Mouse (Mus musculus) hindbrain, embryonic 15.5 days (tissue): ENCODE data around the gene Pde8b. TPM values are rescaled to one million over a fixed set of nuclear protein-coding genes. Genes with fewer than 3 reads are reported as not detected.
"Not testable (repeated sequence)": the region's sequence is repeated elsewhere in the genome, so short reads cannot be mapped to it uniquely, and the experiment has no call there.

Source experiments
- ATAC-seq: fragments of 200-750 bp; cut with Nextera tagmentation; 2 replicates; pipeline ENCODE4 v1.8.0; 2017; ENCODE audit warnings: low read depth, moderate number of reproducible peaks, moderate TSS enrichment; ENCODE audit not compliant: low FRiP score
- H3K27ac ChIP-seq: fragments of 300-500 bp; sonication (generic); replicated peaks from 2 replicates; pipeline ENCODE4 v1.5.1; 2015; ENCODE audit warnings: mild to moderate bottlenecking, inconsistent platforms
- H3K27me3 ChIP-seq: fragments of 300-500 bp; sonication (generic); 2 replicates; pipeline ENCODE4 v1.6.1; 2015; ENCODE audit warnings: control low read depth, inconsistent platforms
- H3K36me3 ChIP-seq: fragments of 300-500 bp; sonication (generic); 2 replicates; pipeline ENCODE4 v1.6.1; 2015; ENCODE audit warnings: control low read depth, inconsistent platforms
- H3K4me1 ChIP-seq: fragments of 300-500 bp; sonication (generic); replicated peaks from 2 replicates; pipeline ENCODE4 v1.6.1; 2015; ENCODE audit warnings: control low read depth, inconsistent platforms
- H3K4me2 ChIP-seq: fragments of 300-500 bp; sonication (generic); 2 replicates; pipeline ENCODE4 v1.6.1; 2015; ENCODE audit warnings: moderate library complexity, mild to moderate bottlenecking, inconsistent platforms
- H3K4me3 ChIP-seq: fragments of 300-500 bp; sonication (generic); 2 replicates; pipeline ENCODE4 v1.5.1; 2015; ENCODE audit warnings: mild to moderate bottlenecking, inconsistent platforms
- H3K9ac ChIP-seq: fragments of 300-500 bp; sonication (generic); 2 replicates; pipeline ENCODE4 v1.6.1; 2015; ENCODE audit warnings: inconsistent platforms
- H3K9me3 ChIP-seq: fragments of 300-500 bp; sonication (generic); 2 replicates; pipeline ENCODE4 v1.6.1; 2016; ENCODE audit warnings: control low read depth, inconsistent platforms
- WGBS: fragments of 180-500 bp; shearing (Covaris S2); methylation state at CpG from one replicate; pipeline ENCODE4 v1.1.7; 2015; 5-methylcytosine and 5-hydroxymethylcytosine counted together
- polyA plus RNA-seq: library from polyadenylated mRNA; unstranded; fragments of >200 nt; fragmentation: Nextera tagmentation; extraction: Ambion mirVana; gene quantifications from 2 replicates; pipeline ENCODE4 v1.2.1, GENCODE M21; 2015

The Pde8b gene
- polyA plus RNA-seq, 1 experiment from 2014 or later, result 7.0 TPM

DNA sequence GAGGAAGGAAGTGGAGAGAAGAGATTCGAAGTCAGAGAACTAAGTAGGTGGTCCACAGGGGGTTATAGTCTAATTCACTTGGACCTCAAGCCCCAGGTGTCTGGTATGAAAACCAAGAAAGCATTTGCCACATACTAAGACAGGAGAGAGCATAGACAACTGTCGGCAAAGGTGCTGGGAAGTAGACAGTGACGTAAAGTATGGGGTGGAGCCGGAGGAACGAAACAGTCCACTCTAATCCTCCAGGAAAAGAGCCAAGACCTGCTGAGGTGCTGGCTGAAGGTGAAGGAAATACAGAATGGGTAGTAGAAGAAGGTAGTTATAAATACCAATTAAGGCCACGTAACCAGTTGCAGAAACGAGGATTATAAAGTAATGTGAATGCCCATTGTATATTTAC lies 42.8 kb downstream of the Pde8b start:
- H3K4me1 ChIP-seq, ATAC-seq, H3K9ac ChIP-seq, H3K4me2 ChIP-seq, H3K4me3 ChIP-seq, H3K36me3 ChIP-seq, H3K27me3 ChIP-seq, H3K9me3 ChIP-seq, H3K27ac ChIP-seq: not testable (repeated sequence)
- 78% methylated on average over 7 of the region's 7 CpGs for WGBS

DNA sequence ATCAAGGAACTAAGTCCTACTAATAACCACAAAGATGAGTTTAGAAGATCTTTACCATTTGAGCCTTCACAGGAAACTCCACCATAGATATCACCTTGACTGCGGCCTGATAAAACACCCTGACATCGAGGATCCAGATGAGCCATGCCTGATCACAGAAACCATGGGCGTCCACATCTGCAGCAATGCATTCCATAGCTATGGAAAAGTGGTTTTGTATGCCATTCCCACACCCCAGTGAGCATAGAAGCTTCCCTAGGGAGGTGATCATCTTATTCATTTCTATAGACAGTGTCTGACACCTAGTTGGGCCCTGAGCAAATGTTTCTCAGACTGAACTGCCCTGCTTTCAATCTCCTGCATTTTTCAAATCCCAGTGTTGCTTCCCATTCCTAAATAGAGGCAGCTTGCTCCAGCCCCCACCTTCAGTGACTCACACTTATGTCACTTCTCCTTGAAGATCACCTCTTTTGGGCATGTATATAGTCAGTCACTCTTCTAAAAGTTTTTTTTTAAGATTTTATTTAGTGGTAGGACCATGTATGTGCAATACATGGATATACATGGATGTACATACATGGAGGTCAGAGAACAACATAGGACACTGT lies 47.9 kb downstream of the Pde8b start:
- H3K27me3 ChIP-seq, result no peaks in the 10 kb centered on the region
- H3K9me3 ChIP-seq, result no peaks in the 10 kb centered on the region
- H3K36me3 ChIP-seq, result no peaks in the 10 kb centered on the region
- no peak overlapping the region for H3K4me2 ChIP-seq
- no peak overlapping the region for H3K4me3 ChIP-seq
- H3K9ac ChIP-seq, result no peak overlapping the region
- no peaks in the 10 kb centered on the region for H3K4me1 ChIP-seq
- H3K27ac ChIP-seq, result no peak overlapping the region
- 91% methylated on average over 3 of the region's 3 CpGs for WGBS
- ATAC-seq, result no peak

DNA sequence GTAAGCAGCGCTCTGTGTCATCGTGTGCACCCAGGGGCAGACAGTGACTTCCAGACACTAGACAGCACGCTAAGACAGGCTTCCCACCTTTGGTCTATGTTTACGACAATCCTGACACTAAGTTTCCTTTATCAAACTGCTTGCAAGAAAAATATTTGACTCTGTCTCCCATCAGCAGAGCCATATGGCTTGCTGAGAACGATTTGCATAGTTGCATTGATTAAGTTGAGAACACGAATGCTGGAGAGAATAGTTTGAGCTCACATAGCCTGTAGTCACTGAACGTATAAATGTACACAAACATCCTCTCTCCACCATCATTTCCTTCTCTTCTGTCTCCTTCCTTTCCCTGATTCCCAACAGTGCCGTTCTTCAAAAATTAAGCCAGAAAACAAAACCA lies 49.3 kb downstream of the Pde8b start:
- H3K4me1 ChIP-seq, result peaks cover 7% of the 10 kb centered on the region; the same call in 1 of the 2 replicates
- H3K4me2 ChIP-seq, result no peak overlapping the region
- no peak overlapping the region for H3K9ac ChIP-seq
- H3K27me3 ChIP-seq, result no peaks in the 10 kb centered on the region
- H3K4me3 ChIP-seq, result no peak overlapping the region
- H3K27ac ChIP-seq, result no peak overlapping the region
- WGBS, result 77% methylated on average over 8 of the region's 8 CpGs
- ATAC-seq, result no peak
- no peaks in the 10 kb centered on the region for H3K36me3 ChIP-seq
- H3K9me3 ChIP-seq, result no peaks in the 10 kb centered on the region

DNA sequence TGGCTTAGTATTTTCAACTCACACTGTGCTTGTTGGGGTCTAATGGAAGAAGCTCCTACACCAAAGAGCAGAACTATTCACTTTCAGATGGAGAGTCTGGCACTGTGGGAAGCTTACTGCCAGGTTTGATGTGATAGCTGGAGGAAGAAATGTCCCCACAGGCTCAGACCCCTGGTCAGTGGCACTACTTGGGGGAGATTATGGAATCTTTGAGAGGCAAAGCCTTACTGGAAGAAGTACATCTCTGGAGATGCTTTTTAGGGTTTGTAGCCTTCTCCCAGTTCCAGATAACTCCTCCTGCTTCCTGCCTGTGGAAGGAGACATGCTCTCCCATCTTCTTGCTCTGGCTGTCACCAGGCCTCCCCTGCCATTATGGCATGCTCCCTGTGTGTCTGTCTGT lies 50.1 kb downstream of the Pde8b start:
- Histone ChIP-seq H3K36me3 (no peaks in the 10 kb centered on the region), H3K9ac (no peak overlapping the region)

DNA sequence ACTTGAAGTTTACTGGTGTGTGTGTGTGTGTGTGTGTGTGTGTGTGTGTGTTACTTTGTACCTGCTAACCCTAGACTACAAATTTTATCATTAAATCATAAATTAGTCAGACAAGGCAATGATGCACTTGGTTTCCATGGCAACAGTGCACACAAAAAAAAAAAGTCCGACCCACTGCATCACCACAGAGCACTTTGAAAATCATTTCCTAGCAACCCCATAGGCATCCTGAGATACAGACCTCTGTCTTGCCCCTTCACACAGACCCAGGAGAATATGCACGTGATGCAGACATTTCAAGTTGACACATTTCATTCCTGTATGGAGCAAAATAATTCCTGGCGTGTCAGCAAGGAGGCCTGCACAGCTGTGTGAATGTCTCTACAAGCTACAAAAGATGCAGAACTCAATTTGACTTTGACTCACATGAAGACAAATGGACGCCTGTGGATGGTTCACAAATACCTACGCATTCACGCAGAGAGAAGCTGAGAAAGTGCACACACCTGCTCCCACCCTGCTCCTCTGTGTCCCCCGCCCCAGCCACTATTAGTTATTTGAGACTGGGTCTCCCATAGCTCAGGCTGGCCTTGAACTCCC lies 53.9 kb downstream of the Pde8b start:
- peak; percentile 72; the same call in 1 of the 2 replicates for ATAC-seq
- no peak overlapping the region for H3K4me3 ChIP-seq
- H3K9me3 ChIP-seq, result no peaks in the 10 kb centered on the region
- 43% methylated on average over 7 of the region's 7 CpGs for WGBS
- peaks cover 10% of the 10 kb centered on the region; the same call in 1 of the 2 replicates for H3K4me1 ChIP-seq
- no peaks in the 10 kb centered on the region for H3K36me3 ChIP-seq
- no peak overlapping the region for H3K9ac ChIP-seq
- no peak overlapping the region for H3K4me2 ChIP-seq
- 0 out of 2 replicates have a peak overlapping the region, but pooled peaks have one; percentile 59 for H3K27ac ChIP-seq
- no peaks in the 10 kb centered on the region for H3K27me3 ChIP-seq

More for the DNA sequence above, 50.1 kb downstream of the Pde8b start:
- H3K4me1 ChIP-seq, result peaks cover 10% of the 10 kb centered on the region; the same call in 1 of the 2 replicates
- no peak for ATAC-seq
- H3K9me3 ChIP-seq, result no peaks in the 10 kb centered on the region
- no peak overlapping the region for H3K4me3 ChIP-seq
- H3K27me3 ChIP-seq, result no peaks in the 10 kb centered on the region
- H3K4me2 ChIP-seq, result no peak overlapping the region
- no peak overlapping the region for H3K27ac ChIP-seq

DNA sequence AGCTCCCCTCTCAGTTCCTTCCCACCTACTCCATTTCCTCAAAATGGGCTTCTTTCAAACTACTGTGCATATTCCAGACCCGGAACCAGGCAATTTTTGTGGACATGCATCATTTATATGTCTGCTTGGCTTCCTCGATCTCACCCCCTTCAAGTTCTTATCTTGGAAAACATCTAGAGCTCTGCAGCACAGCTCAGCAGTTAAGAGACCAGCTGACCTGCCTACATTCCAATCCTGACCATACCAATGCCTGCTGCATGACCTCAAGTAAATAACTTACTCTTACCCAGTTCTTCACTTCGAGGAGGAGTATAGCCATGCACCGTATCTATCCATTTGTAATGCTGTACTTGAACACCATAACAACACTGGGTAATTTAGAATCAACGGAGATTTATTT lies 58.2 kb downstream of the Pde8b start:
- Histone ChIP-seq H3K4me3 (no peak overlapping the region), H3K9ac (no peak overlapping the region), H3K27ac (no peak overlapping the region), H3K4me1 (peaks cover 11% of the 10 kb centered on the region; the same call in 1 of the 2 replicates), H3K9me3 (no peaks in the 10 kb centered on the region), H3K27me3 (no peaks in the 10 kb centered on the region), H3K4me2 (no peak overlapping the region), H3K36me3 (no peaks in the 10 kb centered on the region)
- WGBS, result 89% methylated on average over 5 of the region's 5 CpGs
- ATAC-seq, result no peak

DNA sequence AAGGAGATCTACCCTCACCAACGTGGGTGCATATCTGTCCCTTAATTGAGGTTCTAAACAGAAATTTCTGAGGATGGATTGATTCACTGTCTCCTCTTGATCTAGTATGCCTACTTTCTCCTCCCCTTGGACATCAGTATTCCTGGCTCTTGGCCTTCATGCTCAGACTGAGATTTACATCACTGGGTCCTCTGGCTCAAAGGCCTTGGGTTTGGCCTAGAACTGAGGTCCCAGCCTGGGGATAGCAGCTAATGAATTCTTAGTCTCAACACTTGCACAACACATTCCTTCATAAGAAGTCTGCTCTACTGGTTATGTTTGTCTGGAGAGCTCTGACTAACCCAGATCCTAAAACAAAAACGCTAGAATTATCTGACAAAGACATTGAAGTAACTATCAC lies 61.0 kb downstream of the Pde8b start:
- whole genome bisulfite sequencing, result 89% methylated on average over 2 of the region's 2 CpGs

DNA sequence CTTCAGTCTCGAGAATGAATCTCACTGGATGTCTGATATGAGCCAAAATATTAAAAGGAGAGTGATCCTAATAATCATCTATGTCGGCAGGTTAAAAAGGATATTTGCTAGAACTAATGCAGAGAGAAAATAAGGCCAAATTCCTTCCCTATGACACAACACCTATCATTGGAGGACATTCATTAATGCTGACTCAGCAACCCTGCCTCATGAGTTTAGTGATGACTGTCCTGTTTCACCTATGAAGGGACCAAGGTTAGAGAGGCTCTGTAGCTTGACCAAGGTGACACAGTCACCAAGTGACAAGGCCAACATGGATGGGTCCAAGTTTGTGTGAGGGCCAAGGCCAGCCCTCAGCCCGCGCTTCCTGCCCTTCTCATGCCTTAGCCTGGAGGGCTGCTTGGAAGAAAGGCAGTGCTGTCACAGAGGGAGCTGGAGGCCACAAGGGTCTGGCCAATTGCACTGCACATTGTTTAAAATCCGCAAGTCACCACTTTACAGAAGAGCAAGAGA lies 62.9 kb downstream of the Pde8b start:
- no peak for ATAC-seq
- no peaks in the 10 kb centered on the region for H3K27me3 ChIP-seq
- H3K36me3 ChIP-seq, result no peaks in the 10 kb centered on the region
- no peak overlapping the region for H3K4me3 ChIP-seq
- H3K9me3 ChIP-seq, result no peaks in the 10 kb centered on the region
- no peak overlapping the region for H3K4me2 ChIP-seq
- 88% methylated on average over 5 of the region's 5 CpGs for WGBS
- no peak overlapping the region for H3K27ac ChIP-seq
- no peak overlapping the region for H3K9ac ChIP-seq
- 0 out of 2 replicates have a peak, but pooled peaks cover 12% of the 10 kb centered on the region for H3K4me1 ChIP-seq

More for the DNA sequence above, 61.0 kb downstream of the Pde8b start:
- no peaks in the 10 kb centered on the region for H3K9me3 ChIP-seq
- no peaks in the 10 kb centered on the region for H3K36me3 ChIP-seq
- no peak overlapping the region for H3K4me2 ChIP-seq
- H3K4me1 ChIP-seq, result 0 out of 2 replicates have a peak, but pooled peaks cover 12% of the 10 kb centered on the region
- no peaks in the 10 kb centered on the region for H3K27me3 ChIP-seq
- no peak overlapping the region for H3K4me3 ChIP-seq
- ATAC-seq, result no peak
- H3K9ac ChIP-seq, result no peak overlapping the region
- H3K27ac ChIP-seq, result no peak overlapping the region

DNA sequence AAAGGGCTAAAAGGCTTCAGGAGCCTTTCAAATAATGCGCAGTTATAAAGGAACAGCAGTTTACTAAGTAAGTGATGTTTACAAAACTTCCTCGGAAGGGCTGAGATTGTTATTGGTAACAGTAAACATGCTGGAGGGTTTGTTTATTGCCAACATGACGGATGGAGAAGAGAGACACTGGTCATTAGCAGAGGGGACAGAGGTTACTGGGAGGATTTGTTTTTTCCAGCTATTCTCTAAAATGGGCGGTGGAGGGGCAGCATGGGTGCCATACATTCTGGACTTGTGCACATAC lies 63.4 kb downstream of the Pde8b start:
- no peak overlapping the region for H3K9ac ChIP-seq
- ATAC-seq, result no peak

DNA sequence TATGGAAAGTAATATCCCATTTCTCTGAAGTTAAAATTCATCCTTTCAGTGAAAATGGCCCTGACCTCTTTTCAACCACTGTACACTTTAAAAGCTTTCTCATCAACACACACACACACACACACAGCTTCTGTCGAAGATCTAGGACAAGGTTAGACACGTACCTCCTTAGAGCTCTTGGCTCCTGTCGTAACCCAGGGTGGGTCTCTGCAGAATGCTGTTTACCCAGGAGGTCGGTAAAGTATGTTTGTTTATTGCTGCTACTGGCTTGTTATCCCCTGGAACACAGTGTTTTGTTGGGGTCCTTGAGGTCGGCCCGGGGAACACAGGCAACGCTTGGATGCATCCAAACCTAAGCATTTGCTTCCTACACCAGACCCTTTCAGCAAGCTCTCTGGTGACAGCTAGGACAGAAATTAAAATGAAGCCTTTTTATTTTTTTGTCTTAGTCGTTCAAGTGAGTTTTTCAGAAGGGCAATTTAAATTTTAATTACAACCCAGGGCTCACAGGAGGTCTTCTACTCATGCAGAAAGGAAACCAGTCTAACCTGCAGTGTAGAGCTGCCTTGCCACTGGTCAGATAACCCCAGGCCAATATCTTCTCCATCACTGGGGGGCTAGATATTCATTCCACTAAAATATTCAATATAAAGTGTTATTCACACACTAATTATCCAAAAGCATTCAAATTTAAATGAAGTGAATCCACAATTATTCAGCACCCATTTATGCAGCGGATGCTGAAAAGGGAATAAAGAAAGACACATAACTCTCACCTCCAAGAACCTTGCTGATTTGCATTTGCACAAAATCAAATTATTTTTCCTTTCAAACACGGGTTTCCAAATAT lies 64.0 kb downstream of the Pde8b start:
- H3K36me3 ChIP-seq, result no peaks in the 10 kb centered on the region
- H3K4me1 ChIP-seq, result 0 out of 2 replicates have a peak, but pooled peaks cover 12% of the 10 kb centered on the region
- H3K27ac ChIP-seq, result no peak overlapping the region
- H3K9ac ChIP-seq, result no peak overlapping the region
- no peak overlapping the region for H3K4me2 ChIP-seq
- 36% methylated on average over 10 of the region's 10 CpGs for WGBS
- H3K9me3 ChIP-seq, result no peaks in the 10 kb centered on the region
- no peak for ATAC-seq
- H3K27me3 ChIP-seq, result no peaks in the 10 kb centered on the region
- no peak overlapping the region for H3K4me3 ChIP-seq

More for the DNA sequence above, 63.4 kb downstream of the Pde8b start:
- WGBS, result 56% methylated on average over 4 of the region's 4 CpGs
- Histone ChIP-seq H3K9me3 (no peaks in the 10 kb centered on the region), H3K4me3 (no peak overlapping the region), H3K27ac (no peak overlapping the region), H3K4me2 (no peak overlapping the region), H3K4me1 (0 out of 2 replicates have a peak, but pooled peaks cover 12% of the 10 kb centered on the region), H3K27me3 (no peaks in the 10 kb centered on the region), H3K36me3 (no peaks in the 10 kb centered on the region)

DNA sequence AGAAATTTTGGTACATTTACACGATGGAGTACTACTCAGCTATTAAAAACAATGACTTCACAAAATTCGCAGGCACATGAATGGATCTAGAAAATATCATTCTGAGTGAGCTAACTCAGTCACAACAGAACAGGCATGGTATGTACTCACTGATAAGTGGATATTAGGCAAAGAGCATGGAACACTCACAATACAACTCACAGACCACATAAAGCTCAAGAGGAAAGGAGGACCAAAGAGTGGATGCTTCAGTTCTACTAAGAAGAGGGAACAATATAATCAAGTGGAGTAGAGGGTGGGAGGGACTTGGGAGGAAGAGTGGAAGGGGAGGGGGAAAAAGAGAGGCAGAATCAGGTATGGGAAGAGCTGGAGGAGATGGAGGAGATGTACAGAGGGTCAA lies 66.5 kb downstream of the Pde8b start:
- Histone ChIP-seq H3K4me1 (0 out of 2 replicates have a peak, but pooled peaks cover 12% of the 10 kb centered on the region), H3K9ac (no peak overlapping the region), H3K4me2 (no peak overlapping the region), H3K9me3 (no peaks in the 10 kb centered on the region), H3K36me3 (no peaks in the 10 kb centered on the region), H3K27ac (no peak overlapping the region), H3K4me3 (no peak overlapping the region), H3K27me3 (no peaks in the 10 kb centered on the region)
- ATAC-seq, result no peak
- WGBS, result 93% methylated on average over 2 of the region's 2 CpGs

DNA sequence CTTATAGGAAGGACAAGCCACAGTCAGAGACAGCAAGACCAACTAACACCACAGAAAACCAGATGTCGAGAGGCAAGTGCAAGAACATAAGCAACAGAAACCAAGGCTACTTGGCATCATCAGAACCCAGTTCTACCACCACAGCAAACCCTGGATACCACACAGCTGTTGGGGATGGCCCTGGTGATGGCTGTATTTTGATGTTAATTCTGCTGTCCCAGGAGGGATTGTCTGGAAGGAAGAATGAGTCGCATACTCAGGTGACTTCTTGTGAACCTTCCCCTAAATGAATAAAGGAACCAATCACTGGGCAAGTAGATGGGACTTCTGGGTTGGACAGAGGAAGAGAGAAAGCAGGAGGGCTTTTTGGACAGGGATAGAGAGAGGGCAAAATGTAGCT lies 69.9 kb downstream of the Pde8b start:
- Histone ChIP-seq H3K27me3 (no peaks in the 10 kb centered on the region), H3K27ac (no peak overlapping the region), H3K4me1 (peaks cover 4% of the 10 kb centered on the region; the same call in 1 of the 2 replicates), H3K9ac (no peak overlapping the region), H3K4me3 (no peak overlapping the region), H3K9me3 (no peaks in the 10 kb centered on the region), H3K4me2 (no peak overlapping the region), H3K36me3 (no peaks in the 10 kb centered on the region)
- ATAC-seq, result no peak
- WGBS, result 87% methylated on average over 2 of the region's 2 CpGs
